Mouse (Mus musculus) MEL (cell line): ENCODE results near the gene Acvr1b. TPM values are rescaled to one million over a fixed set of nuclear protein-coding genes. Genes with fewer than 3 reads are reported as not detected.

Experiments used
- DNase-seq: peaks from one replicate; pipeline ENCODE4 v3.0.0; 2011; ENCODE audit warnings: low read depth, low spot score
- H3K27ac ChIP-seq: 2 replicates; pipeline ENCODE4 v1.5.1; 2012; ENCODE audit warnings: low read depth, mild to moderate bottlenecking, control low read depth, low read length, moderate library complexity; ENCODE audit not compliant: control insufficient read depth
- H3K27me3 ChIP-seq, 2 experiments: fragments of 150-350 bp in 1 of 2; sonication (generic) in 1 of 2; 2 replicates each; pipeline ENCODE4 v1.6.1; 2012; ENCODE audit warnings: low read length in 2 of 2, mild to moderate bottlenecking in 2 of 2, improper control_type of control experiment in 1 of 2, moderate library complexity in 1 of 2; ENCODE audit not compliant: insufficient read depth in 2 of 2, control insufficient read depth in 1 of 2
- H3K36me3 ChIP-seq, 2 experiments: 2 replicates each; pipeline ENCODE4 v1.6.1; 2012 to 2014; ENCODE audit warnings: low read length in 2 of 2, improper control_type of control experiment in 1 of 2, inconsistent platforms in 1 of 2, mild to moderate bottlenecking in 1 of 2; ENCODE audit not compliant: insufficient read depth in 2 of 2, control insufficient read depth in 1 of 2
- H3K4me1 ChIP-seq, 2 experiments: fragments of 150-350 bp in 1 of 2; sonication (generic) in 1 of 2; 2 replicates each; pipeline ENCODE4 v1.6.1; 2012; ENCODE audit warnings: low read length in 2 of 2, improper control_type of control experiment in 1 of 2, mild to moderate bottlenecking in 1 of 2; ENCODE audit not compliant: insufficient read depth in 2 of 2, control insufficient read depth in 1 of 2
- H3K4me3 ChIP-seq, 2 experiments: fragments of 150-350 bp in 1 of 2; sonication (generic) in 1 of 2; 2 replicates each; pipeline ENCODE4 v1.5.1; 2012; ENCODE audit warnings: low read depth in 2 of 2, low read length in 2 of 2, mild to moderate bottlenecking in 2 of 2, moderate library complexity in 2 of 2, control low read depth in 1 of 2, improper control_type of control experiment in 1 of 2; ENCODE audit not compliant: control insufficient read depth in 1 of 2, insufficient read depth in 1 of 2
- H3K79me2 ChIP-seq: 2 replicates; pipeline ENCODE4 v1.6.1; 2012; ENCODE audit warnings: mild to moderate bottlenecking, low read length, moderate library complexity; ENCODE audit not compliant: control insufficient read depth, poor library complexity, insufficient read depth
- H3K9ac ChIP-seq: 2 replicates; pipeline ENCODE4 v1.6.1; 2012; ENCODE audit warnings: low read depth, mild to moderate bottlenecking, control low read depth, low read length, moderate library complexity; ENCODE audit not compliant: control insufficient read depth, poor library complexity, severe bottlenecking
- H3K9me3 ChIP-seq: fragments of 150-350 bp; sonication (generic); replicated peaks from 2 replicates; pipeline ENCODE4 v1.6.1; 2012; ENCODE audit warnings: mild to moderate bottlenecking, low read length, improper control_type of control experiment, moderate library complexity; ENCODE audit not compliant: insufficient read depth
- CHD2 ChIP-seq: IDR thresholded peaks from 2 replicates; pipeline ENCODE4 v1.6.1; 2011; ENCODE audit warnings: low read length, improper control_type of control experiment
- E2F4 ChIP-seq: IDR thresholded peaks from 2 replicates; pipeline ENCODE4 v1.6.1; 2011; ENCODE audit warnings: low read depth, low read length, improper control_type of control experiment, borderline replicate concordance
- EP300 ChIP-seq, 2 experiments: IDR thresholded peaks; 2 replicates each; pipeline ENCODE4 v1.6.1; 2011; ENCODE audit warnings: improper control_type of control experiment in 2 of 2, low read length in 2 of 2, low read depth in 1 of 2, mild to moderate bottlenecking in 1 of 2
- ETS1 ChIP-seq: IDR thresholded peaks from 2 replicates; pipeline ENCODE4 v1.6.1; 2012; ENCODE audit warnings: low read depth, mild to moderate bottlenecking, inconsistent platforms, low read length, improper control_type of control experiment, moderate library complexity
- GABPA ChIP-seq: IDR thresholded peaks from 2 replicates; pipeline ENCODE4 v1.6.1; 2012; ENCODE audit warnings: low read depth, mild to moderate bottlenecking, inconsistent platforms, low read length, improper control_type of control experiment, moderate library complexity
- GATA1 ChIP-seq: IDR thresholded peaks from 2 replicates; pipeline ENCODE4 v1.6.1; 2011; ENCODE audit warnings: low read depth, low read length, improper control_type of control experiment
- HCFC1 ChIP-seq: IDR thresholded peaks from 2 replicates; pipeline ENCODE4 v1.6.1; 2012; ENCODE audit warnings: low read depth, mild to moderate bottlenecking, inconsistent platforms, low read length, improper control_type of control experiment, moderate library complexity
- JUND ChIP-seq: IDR thresholded peaks from 2 replicates; pipeline ENCODE4 v1.6.1; 2011; ENCODE audit warnings: low read depth, mild to moderate bottlenecking, improper control_type of control experiment, low read length
- KAT2A ChIP-seq: conservative IDR thresholded peaks from 2 replicates; pipeline ENCODE4 v1.6.1; 2012; ENCODE audit warnings: low read depth, low read length, improper control_type of control experiment, inconsistent platforms
- MAX ChIP-seq: IDR thresholded peaks from 2 replicates; pipeline ENCODE4 v1.6.1; 2011; ENCODE audit warnings: low read length, improper control_type of control experiment
- MEF2A ChIP-seq: IDR thresholded peaks from 2 replicates; pipeline ENCODE4 v1.6.1; 2014; ENCODE audit warnings: low read depth, mild to moderate bottlenecking, inconsistent platforms, low read length, improper control_type of control experiment; ENCODE audit not compliant: poor library complexity, insufficient replicate concordance, severe bottlenecking; ENCODE audit errors: extremely low read depth
- MXI1 ChIP-seq: IDR thresholded peaks from 2 replicates; pipeline ENCODE4 v1.6.1; 2011; ENCODE audit warnings: mild to moderate bottlenecking, low read depth, low read length, improper control_type of control experiment
- MYB ChIP-seq: IDR thresholded peaks from 2 replicates; pipeline ENCODE4 v1.6.1; 2011; ENCODE audit warnings: mild to moderate bottlenecking, low read depth, low read length, improper control_type of control experiment
- NRF1 ChIP-seq: IDR thresholded peaks from 2 replicates; pipeline ENCODE4 v1.6.1; 2014; ENCODE audit warnings: low read depth, mild to moderate bottlenecking, inconsistent platforms, low read length, improper control_type of control experiment, moderate library complexity; ENCODE audit not compliant: poor library complexity, insufficient read depth, severe bottlenecking
- POLR2AphosphoS5 ChIP-seq: IDR thresholded peaks from 2 replicates; pipeline ENCODE4 v1.6.1; 2012; ENCODE audit warnings: low read depth, borderline replicate concordance, mild to moderate bottlenecking, inconsistent platforms, low read length, moderate library complexity, mixed read lengths
- RCOR1 ChIP-seq: IDR thresholded peaks from 2 replicates; pipeline ENCODE4 v1.6.1; 2012; ENCODE audit warnings: low read depth, mild to moderate bottlenecking, inconsistent platforms, low read length, improper control_type of control experiment
- SIN3A ChIP-seq: IDR thresholded peaks from 2 replicates; pipeline ENCODE4 v1.6.1; 2012; ENCODE audit warnings: low read length, improper control_type of control experiment, inconsistent platforms
- SMC3 ChIP-seq: IDR thresholded peaks from 2 replicates; pipeline ENCODE4 v1.6.1; 2011; ENCODE audit warnings: low read depth, low read length, improper control_type of control experiment
- TBP ChIP-seq: IDR thresholded peaks from 2 replicates; pipeline ENCODE4 v1.8.0; 2011; ENCODE audit warnings: low read depth, low read length, improper control_type of control experiment
- USF1 ChIP-seq: IDR thresholded peaks from 2 replicates; pipeline ENCODE4 v1.6.1; 2014; ENCODE audit warnings: low read depth, mild to moderate bottlenecking, inconsistent platforms, low read length, improper control_type of control experiment, moderate library complexity
- USF2 ChIP-seq, 2 experiments: IDR thresholded peaks; 2 replicates each; pipeline ENCODE4 v1.6.1; 2011 to 2012; ENCODE audit warnings: improper control_type of control experiment in 2 of 2, low read length in 2 of 2, borderline replicate concordance in 1 of 2, inconsistent platforms in 1 of 2, low read depth in 1 of 2, mild to moderate bottlenecking in 1 of 2; ENCODE audit not compliant: insufficient read depth in 1 of 2
- ZC3H11A ChIP-seq: IDR thresholded peaks from 2 replicates; pipeline ENCODE4 v1.6.1; 2012; ENCODE audit warnings: low read depth, mild to moderate bottlenecking, inconsistent platforms, low read length, improper control_type of control experiment
- ZKSCAN1 ChIP-seq: IDR thresholded peaks from 2 replicates; pipeline ENCODE4 v1.6.1; 2012; ENCODE audit warnings: low read depth, mild to moderate bottlenecking, inconsistent platforms, low read length, improper control_type of control experiment, moderate library complexity
- polyA plus RNA-seq, 2 experiments: library from polyadenylated mRNA; stranded (reverse) in 1 of 2; unstranded in 1 of 2; fragments of >175 nt in 1 of 2; fragments of >200 nt in 1 of 2; gene quantifications; 2 replicates each; pipeline versions ENCODE4 v1.2.1 to v1.2.4; 2012; ENCODE audit warnings: low replicate concordance in 2 of 2, low read depth in 1 of 2; ENCODE audit not compliant: insufficient read length in 2 of 2, insufficient read depth in 1 of 2, missing spikeins in 1 of 2
- total RNA-seq: library from RNA; depleted of rRNA; stranded (reverse); fragments of 300-350 nt; gene quantifications from 2 replicates; pipeline ENCODE4 v1.2.3, GENCODE M21; 2012

The Acvr1b gene
- total and polyA plus RNA-seq, 3 experiments = 10.4 to 13.2 TPM; not detected in 1

- TF ChIP-seq GATA1 (no peak), POLR2AphosphoS5 (no peak), HCFC1 (no peak), EP300 (IDR thresholded peaks at IDR 0.05; ENCODE audit: low read depth in 1 of 2, low read length in 2 of 2) (no peak), MYB (no peak), GABPA (no peak), RCOR1 (no peak)
- no peak for DNase-seq
- H3K4me1 ChIP-seq = peaks cover 29 to 40% of the 10 kb centered on the region in 2 experiments
- no peak overlapping the region for H3K4me3 ChIP-seq
- H3K79me2 ChIP-seq = peaks cover 49% of the 10 kb centered on the region
- no peaks in the 10 kb centered on the region for H3K27me3 ChIP-seq
- H3K27ac ChIP-seq = no peak overlapping the region
- peaks cover 0 to 50% of the 10 kb centered on the region in 2 experiments; a peak in 2 of 4 replicates for H3K36me3 ChIP-seq
- no peaks in the 10 kb centered on the region for H3K9me3 ChIP-seq
- H3K9ac ChIP-seq = no peak overlapping the region
Observed at GRCm38 (mm10) chr15:101175613-101176283, 1.9 kb downstream of the Acvr1b start.

- H3K9ac ChIP-seq = no peak overlapping the region
- no peak for DNase-seq
- H3K9me3 ChIP-seq = no peaks in the 10 kb centered on the region
Observed at GRCm38 (mm10) chr15:101176284-101176680, 2.4 kb downstream of the Acvr1b start.

GRCm38 (mm10) chr15:101176795-101177691, 3.2 kb downstream of the Acvr1b start:
- Histone ChIP-seq H3K4me3 (no peak overlapping the region), H3K27me3 (no peaks in the 10 kb centered on the region), H3K4me1 (peaks cover 20 to 31% of the 10 kb centered on the region in 2 experiments), H3K9me3 (no peaks in the 10 kb centered on the region), H3K36me3 (peaks cover 0 to 37% of the 10 kb centered on the region in 2 experiments; a peak in 2 of 4 replicates), H3K27ac (no peak overlapping the region; the same call in 1 of the 2 replicates), H3K9ac (no peak overlapping the region), H3K79me2 (peaks cover 56% of the 10 kb centered on the region)
- peak; percentile 69 for DNase-seq
- TF ChIP-seq USF2 (IDR thresholded peaks at IDR 0.05; ENCODE audit: borderline replicate concordance in 1 of 2, insufficient read depth in 1 of 2, low read depth in 1 of 2, low read length in 2 of 2) (no peak), GABPA (no peak), GATA1 (peak; percentile 60), ZKSCAN1 (no peak), JUND (no peak), POLR2AphosphoS5 (no peak), MAX (no peak), CHD2 (no peak), E2F4 (no peak), NRF1 (no peak), ZC3H11A (no peak), RCOR1 (peak; percentile 96), USF1 (no peak), TBP (no peak), ETS1 (peak; percentile 44), SMC3 (no peak)

More at GRCm38 (mm10) chr15:101176284-101176680, 2.4 kb downstream of the Acvr1b start:
- peaks cover 24 to 36% of the 10 kb centered on the region in 2 experiments for H3K4me1 ChIP-seq
- H3K4me3 ChIP-seq = no peak overlapping the region; a peak in 1 of 4 replicates
- H3K27me3 ChIP-seq = no peaks in the 10 kb centered on the region
- peaks cover 0 to 45% of the 10 kb centered on the region in 2 experiments; a peak in 2 of 4 replicates for H3K36me3 ChIP-seq
- no peak for TF ChIP-seq KAT2A
- TF ChIP-seq JUND = no peak
- no peak for TF ChIP-seq MEF2A
- peak; percentile 59 for TF ChIP-seq SIN3A
- peak; percentile 33; the same call in 1 of the 2 replicates for TF ChIP-seq MXI1
- peak overlapping the region; percentile 1; the same call in 1 of the 2 replicates for H3K27ac ChIP-seq
- H3K79me2 ChIP-seq = peaks cover 52% of the 10 kb centered on the region
